Mouse (Mus musculus) G1E (cell line): ENCODE measurements around the gene Hist1h4k. TPM values are rescaled to one million over a fixed set of nuclear protein-coding genes. Genes with fewer than 3 reads are reported as not detected.
"Not testable (repeated sequence)": the region's sequence is repeated elsewhere in the genome, so short reads cannot be mapped to it uniquely, and the experiment has no call there.

Experiments used
- ATAC-seq: 2 replicates; pipeline ENCODE4 v1.8.0; 2016; ENCODE audit warnings: mild to moderate bottlenecking; ENCODE audit not compliant: insufficient number of reproducible peaks, poor library complexity, low FRiP score, severe bottlenecking; ENCODE audit errors: extremely low read depth
- DNase-seq: peaks from one replicate; pipeline ENCODE4 v3.0.0; 2012; ENCODE audit warnings: low spot score
- H3K27me3 ChIP-seq: 2 replicates; pipeline ENCODE4 v1.6.1; 2012; ENCODE audit warnings: mild to moderate bottlenecking, low read length, inconsistent platforms; ENCODE audit not compliant: insufficient read depth
- H3K36me3 ChIP-seq: replicated peaks from 2 replicates; pipeline ENCODE3; 2012; ENCODE audit warnings: mild to moderate bottlenecking, inconsistent platforms
- H3K4me1 ChIP-seq: 2 replicates; pipeline ENCODE4 v1.6.1; 2012; ENCODE audit warnings: low read depth, low read length, inconsistent platforms, mixed read lengths; ENCODE audit not compliant: insufficient read depth
- H3K4me3 ChIP-seq: 2 replicates; pipeline ENCODE4 v1.5.1; 2012; ENCODE audit warnings: low read depth, mild to moderate bottlenecking, inconsistent platforms, low read length, moderate library complexity, mixed read lengths
- H3K9me3 ChIP-seq: replicated peaks from 2 replicates; pipeline ENCODE4 v1.6.1; 2012; ENCODE audit warnings: inconsistent platforms
- CTCF ChIP-seq: IDR thresholded peaks from 2 replicates; pipeline ENCODE4 v1.5.1; 2012; ENCODE audit warnings: low read depth, low read length, inconsistent platforms, mixed read lengths
- GATA1 ChIP-seq: IDR thresholded peaks from 2 replicates; pipeline ENCODE4 v1.6.1; 2012; ENCODE audit warnings: borderline replicate concordance, low read length, inconsistent platforms, mixed read lengths
- GATA2 ChIP-seq: IDR thresholded peaks from 2 replicates; pipeline ENCODE4 v1.6.1; 2012; ENCODE audit warnings: low read depth, low read length, inconsistent platforms, borderline replicate concordance
- POLR2AphosphoS5 ChIP-seq: IDR thresholded peaks from 2 replicates; pipeline ENCODE4 v1.6.1; 2012; ENCODE audit warnings: low read depth, low read length, inconsistent platforms; ENCODE audit not compliant: insufficient replicate concordance
- TAL1 ChIP-seq: conservative IDR thresholded peaks from 2 replicates; pipeline ENCODE4 v1.6.1; 2012; ENCODE audit warnings: low read depth, low read length, inconsistent platforms, mixed read lengths
- polyA plus RNA-seq: library from polyadenylated mRNA; stranded (reverse); fragments of >175 nt; gene quantifications from 2 replicates; pipeline ENCODE4 v1.2.3, GENCODE M21; 2012
- total RNA-seq, 2 experiments: library from RNA; stranded (forward) in 1 of 2; stranded (reverse) in 1 of 2; fragments of 200-1000 nt in 1 of 2; fragments of >200 nt in 1 of 2; fragmentation: Nextera tagmentation in 1 of 2; gene quantifications; 2 replicates each; pipeline ENCODE4 v1.2.3; 2014 to 2017

The Hist1h4k gene
- total and polyA plus RNA-seq, 3 experiments = 12.1 to 5,364 (median 1,147) TPM

- DNase-seq = peak; percentile 95
- H3K27me3 ChIP-seq, H3K36me3 ChIP-seq, H3K9me3 ChIP-seq: not testable (repeated sequence)
- ATAC-seq = peak; percentile 72
- Histone ChIP-seq H3K4me1 (peaks cover 51% of the 10 kb centered on the region), H3K4me3 (peak within 1 kb of the TSS; percentile 68)
- peak; percentile 93; the same call in 1 of the 2 replicates for TF ChIP-seq POLR2AphosphoS5
Observed at GRCm38 (mm10) chr13:21715864-21716539, 34.3 kb downstream of the Hist1h4k start, which contains the start of the genes Hist1h2bl and Hist1h2ai. Hist1h2bl (minus strand) TSS chr13:21716143. Hist1h2ai (plus strand) TSS chr13:21716422.

- ATAC-seq = no peak
- no peaks in the 10 kb centered on the region for H3K9me3 ChIP-seq
- peaks cover 48% of the 10 kb centered on the region for H3K4me1 ChIP-seq
Observed at GRCm38 (mm10) chr13:21715131-21715863, 35.0 kb downstream of the Hist1h4k start.

GRCm38 (mm10) chr13:21714725-21715124 is 35.6 kb downstream of the Hist1h4k start:
- Histone ChIP-seq H3K4me3 (peak overlapping the region; percentile 67; the same call in 1 of the 2 replicates), H3K4me1 (peaks cover 43% of the 10 kb centered on the region), H3K9me3 (no peaks in the 10 kb centered on the region), H3K27me3 (no peaks in the 10 kb centered on the region), H3K36me3 (no peaks in the 10 kb centered on the region)
- ATAC-seq (no peak), DNase-seq (peak; percentile 11)
- TF ChIP-seq GATA2 (no peak), TAL1 (no peak), CTCF (peak; percentile 74)

More at GRCm38 (mm10) chr13:21715131-21715863, 35.0 kb downstream of the Hist1h4k start:
- no peak for DNase-seq
- TF ChIP-seq POLR2AphosphoS5 = peak; percentile 93; the same call in 1 of the 2 replicates
- no peak for TF ChIP-seq GATA2
- H3K27me3 ChIP-seq = no peaks in the 10 kb centered on the region
- no peaks in the 10 kb centered on the region for H3K36me3 ChIP-seq
- peak overlapping the region; percentile 67 for H3K4me3 ChIP-seq

- no peak for ATAC-seq
- no peaks in the 10 kb centered on the region for H3K9me3 ChIP-seq
- H3K4me1 ChIP-seq = peaks cover 30% of the 10 kb centered on the region
- no peak for DNase-seq
- no peaks in the 10 kb centered on the region for H3K36me3 ChIP-seq
- no peaks in the 10 kb centered on the region for H3K27me3 ChIP-seq
- H3K4me3 ChIP-seq = peak overlapping the region; percentile 68; the same call in 1 of the 2 replicates
- no peak for TF ChIP-seq GATA1
- peak; percentile 31; the same call in 1 of the 2 replicates for TF ChIP-seq TAL1
- TF ChIP-seq POLR2AphosphoS5 = no peak
- TF ChIP-seq GATA2 = no peak
Observed at GRCm38 (mm10) chr13:21711698-21712097, 38.6 kb downstream of the Hist1h4k start.

GRCm38 (mm10) chr13:21710821-21711525 is 39.3 kb downstream of the Hist1h4k start:
- TF ChIP-seq CTCF = no peak
- no peak for TF ChIP-seq TAL1
- no peak for TF ChIP-seq GATA1
- TF ChIP-seq POLR2AphosphoS5 = no peak
- no peak for TF ChIP-seq GATA2
- H3K27me3 ChIP-seq = no peaks in the 10 kb centered on the region
- peaks cover 29% of the 10 kb centered on the region for H3K4me1 ChIP-seq
- peak overlapping the region; percentile 68 for H3K4me3 ChIP-seq
- ATAC-seq (no peak), DNase-seq (no peak)
- H3K9me3 ChIP-seq = no peaks in the 10 kb centered on the region
- no peaks in the 10 kb centered on the region for H3K36me3 ChIP-seq

GRCm38 (mm10) chr13:21710031-21710711 is 40.1 kb downstream of the Hist1h4k start:
- TF ChIP-seq TAL1 (no peak), CTCF (0 out of 2 replicates have a peak, but pooled peaks have one; percentile 28), GATA1 (no peak), GATA2 (no peak), POLR2AphosphoS5 (no peak)
- Histone ChIP-seq H3K9me3 (no peaks in the 10 kb centered on the region), H3K4me3 (peak overlapping the region; percentile 72), H3K36me3 (no peaks in the 10 kb centered on the region), H3K27me3 (no peaks in the 10 kb centered on the region), H3K4me1 (peaks cover 24% of the 10 kb centered on the region)
- ATAC-seq = peak; percentile 77
- peak; percentile 27 for DNase-seq
